Mouse (Mus musculus) heart, postnatal 14 days (tissue): ENCODE measurements around the gene Eddm3b. TPM values are rescaled to one million over a fixed set of nuclear protein-coding genes. Genes with fewer than 3 reads are reported as not detected.

ENCODE experiments used
- DNase-seq, 2 experiments: peaks; one replicate each; pipeline ENCODE4 v3.0.0; 2021 to 2022
- intact Hi-C: fragments of 180-260 bp; cut with DNase I; formaldehyde crosslinking; loops from one replicate; pipeline ENCODE4 v1.15.1; 2025
- total RNA-seq, 2 experiments: library from RNA; stranded (reverse); gene quantifications; 2 replicates each; pipeline ENCODE4 v1.2.3; 2021

Eddm3b gene
- total RNA-seq, 2 experiments from 2014 or later, result not detected

GRCm38 (mm10) chr14:51093496-51093895 is 20.7 kb upstream of the Eddm3b start:
- intact Hi-C loops, result no loop called here
- no peak for DNase-seq

- DNase-seq, result no peak
- intact Hi-C loops, result no loop called here
Observed at GRCm38 (mm10) chr14:51094096-51094875, 19.9 kb upstream of the Eddm3b start.

- intact Hi-C loops, result no loop called here
- DNase-seq, result no peak
Observed at GRCm38 (mm10) chr14:51094921-51095320, 19.3 kb upstream of the Eddm3b start.

GRCm38 (mm10) chr14:51095736-51096524 is 18.3 kb upstream of the Eddm3b start:
- no peak for DNase-seq

GRCm38 (mm10) chr14:51098300-51098699 is 15.9 kb upstream of the Eddm3b start:
- intact Hi-C loops, result loop anchor here (1.0 kb wide), 1 partner anchor 298 kb away; no protein-coding TSS in a partner anchor
- DNase-seq, result peak; percentile 59 to 85

More at GRCm38 (mm10) chr14:51095736-51096524, 18.3 kb upstream of the Eddm3b start:
- intact Hi-C loops, result loop anchor here (2.0 kb wide), 1 partner anchor 69 kb away; no protein-coding TSS in a partner anchor

- no peak for DNase-seq
- intact Hi-C loops, result loop anchor here (1.0 kb wide), 1 partner anchor 299 kb away; no protein-coding TSS in a partner anchor
Observed at GRCm38 (mm10) chr14:51098921-51099320, 15.3 kb upstream of the Eddm3b start.

GRCm38 (mm10) chr14:51101284-51101683 is 12.9 kb upstream of the Eddm3b start:
- intact Hi-C loops, result loop anchor here (5.0 kb wide), 1 partner anchor 71 kb away; no protein-coding TSS in a partner anchor
- no peak for DNase-seq

GRCm38 (mm10) chr14:51103217-51103616 is 11.0 kb upstream of the Eddm3b start:
- peak; percentile 71 to 83 for DNase-seq
- intact Hi-C loops, result loop anchor here (2.0 to 5.0 kb wide), 3 partner anchors 69 to 164 kb away; no protein-coding TSS in a partner anchor

- no peak for DNase-seq
- intact Hi-C loops, result loop anchor here (2.0 to 5.0 kb wide), 2 partner anchors 68 to 242 kb away; no protein-coding TSS in a partner anchor
Observed at GRCm38 (mm10) chr14:51104366-51104765, 9.9 kb upstream of the Eddm3b start.

- no peak for DNase-seq
- intact Hi-C loops, result no loop called here
Observed at GRCm38 (mm10) chr14:51106449-51106967, 7.7 kb upstream of the Eddm3b start.

- intact Hi-C loops, result no loop called here
- DNase-seq, result peak in 1 of 2 experiments; percentile 42
Observed at GRCm38 (mm10) chr14:51111966-51112365, 2.3 kb upstream of the Eddm3b start.

- intact Hi-C loops, result no loop called here
- no peak for DNase-seq
Observed at GRCm38 (mm10) chr14:51113476-51113875, 750 bp upstream of the Eddm3b start.

- DNase-seq, result no peak
- intact Hi-C loops, result no loop called here
Observed at GRCm38 (mm10) chr14:51125684-51126083, 11.5 kb downstream of the Eddm3b start.

- DNase-seq, result no peak
- intact Hi-C loops, result no loop called here
Observed at GRCm38 (mm10) chr14:51127648-51128258, 13.5 kb downstream of the Eddm3b start.

- intact Hi-C loops, result no loop called here
- DNase-seq, result no peak
Observed at GRCm38 (mm10) chr14:51128775-51129623, 14.8 kb downstream of the Eddm3b start.

- intact Hi-C loops, result no loop called here
Observed at GRCm38 (mm10) chr14:51129624-51129975, 15.4 kb downstream of the Eddm3b start.

GRCm38 (mm10) chr14:51130315-51130940 is 16.2 kb downstream of the Eddm3b start:
- no peak for DNase-seq

More at GRCm38 (mm10) chr14:51129624-51129975, 15.4 kb downstream of the Eddm3b start:
- no peak for DNase-seq

GRCm38 (mm10) chr14:51131086-51131815 is 17.0 kb downstream of the Eddm3b start:
- intact Hi-C loops, result no loop called here
- no peak for DNase-seq

More at GRCm38 (mm10) chr14:51130315-51130940, 16.2 kb downstream of the Eddm3b start:
- intact Hi-C loops, result no loop called here
